Mouse (Mus musculus) erythroblast, adult 5-6 weeks (primary cell): Measurements from ENCODE around the gene Tbc1d10a. TPM values are rescaled to one million over a fixed set of nuclear protein-coding genes. Genes with fewer than 3 reads are reported as not detected.

ENCODE experiments used
- ATAC-seq: replicated peaks from 2 replicates; pipeline ENCODE4 v1.8.0; 2016; ENCODE audit warnings: moderate number of reproducible peaks, mild to moderate bottlenecking, moderate TSS enrichment, inconsistent platforms; ENCODE audit not compliant: poor library complexity, low FRiP score, severe bottlenecking
- total RNA-seq, 2 experiments: library from RNA; stranded (forward) in 1 of 2; stranded (reverse) in 1 of 2; fragments of 150-400 nt in 1 of 2; fragments of 200-764, 138-1000 nt in 1 of 2; gene quantifications; 2 replicates each; pipeline versions ENCODE4 v1.2.3 to v1.2.4; 2015 to 2017; ENCODE audit warnings: low replicate concordance in 2 of 2

The Tbc1d10a gene
- total RNA-seq (2015; ENCODE audit: low replicate concordance) (1.7 and 3.5 TPM in 2 replicates), total RNA-seq (2017; ENCODE audit: low replicate concordance) (0.42 and 1.4 TPM in 2 replicates)

DNA sequence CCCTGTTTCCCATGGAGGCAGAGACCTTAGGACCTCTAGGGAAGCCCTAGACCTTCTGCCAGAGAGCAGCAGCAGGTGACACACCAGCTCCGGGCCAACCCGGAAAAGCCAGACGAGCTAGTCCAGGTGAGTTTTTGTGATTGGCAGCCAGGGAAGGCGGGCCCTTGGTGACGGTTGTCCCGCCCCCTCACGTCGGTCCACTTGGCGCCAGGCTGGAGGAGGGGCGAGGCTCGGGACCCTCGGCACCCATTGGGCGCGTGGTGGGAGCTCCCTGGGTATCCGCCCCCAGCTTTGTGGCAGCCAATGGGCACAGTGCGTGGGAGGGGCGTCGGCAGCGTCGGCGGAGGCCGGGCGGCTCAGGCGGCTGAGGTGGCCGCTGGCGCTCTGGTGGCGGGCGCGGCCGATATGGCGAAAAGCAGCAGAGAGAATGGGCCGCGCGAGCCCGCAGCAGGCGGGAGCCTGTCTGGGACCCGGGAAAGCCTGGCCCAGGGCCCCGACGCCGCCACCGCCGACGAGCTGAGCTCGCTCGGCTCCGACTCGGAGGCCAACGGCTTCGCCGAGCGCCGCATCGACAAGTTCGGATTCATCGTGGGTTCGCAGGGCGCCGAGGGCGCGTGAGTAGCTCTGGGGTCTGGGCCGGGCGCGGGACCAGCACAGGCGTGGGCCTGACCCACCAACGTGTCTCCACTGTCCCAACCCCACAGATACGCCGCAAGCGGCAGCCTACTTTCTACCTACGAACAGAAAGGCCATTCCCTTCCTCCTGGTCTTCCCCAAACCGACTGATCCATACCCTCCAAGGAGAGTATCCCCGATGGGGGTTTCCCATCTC, at the start of gene Tbc1d10a:
Gene Tbc1d10a (plus strand): TSS at position 304 of the 832 bp plus-strand sequence.
- ATAC-seq, result peak; percentile 99

DNA sequence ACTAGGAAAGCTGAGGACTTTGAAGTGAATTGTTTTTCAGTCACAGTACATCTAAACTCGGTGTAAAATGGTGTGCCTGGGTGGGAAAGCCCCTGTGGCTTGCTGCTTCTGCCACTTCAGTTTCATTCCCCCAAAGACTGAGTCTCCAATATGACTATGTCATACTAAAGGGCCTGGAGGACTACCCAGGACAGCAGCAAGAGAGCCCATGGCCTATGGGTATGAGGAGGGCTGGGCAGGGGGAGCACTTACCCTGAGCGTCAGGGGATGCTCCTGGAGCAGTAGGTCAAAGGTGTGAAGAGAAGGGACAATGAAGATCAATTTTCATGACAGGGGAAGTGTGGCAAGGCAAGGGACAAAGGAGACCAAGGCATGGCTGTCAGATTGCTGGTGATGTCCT, 47.6 kb upstream of the Tbc1d10a start:
- no peak for ATAC-seq

DNA sequence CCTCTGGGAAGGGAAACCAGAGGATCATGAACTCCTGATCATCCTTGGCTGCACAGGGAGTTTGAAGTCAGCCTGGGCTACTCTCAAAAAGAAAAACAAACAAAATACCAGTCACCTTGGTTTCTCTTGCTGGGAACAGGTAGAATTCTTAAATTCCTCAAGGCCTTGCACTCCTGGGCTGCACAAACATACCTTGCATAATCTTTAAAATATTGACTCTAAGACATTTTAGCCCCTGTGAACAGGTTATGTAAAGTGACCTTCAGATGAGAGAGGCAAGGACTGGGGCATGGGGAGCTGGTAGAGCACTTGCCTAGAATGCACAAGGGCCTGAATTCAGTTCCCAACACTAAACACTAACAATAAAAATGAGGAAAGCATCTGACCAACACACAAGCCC, 45.1 kb upstream of the Tbc1d10a start:
- ATAC-seq, result no peak

DNA sequence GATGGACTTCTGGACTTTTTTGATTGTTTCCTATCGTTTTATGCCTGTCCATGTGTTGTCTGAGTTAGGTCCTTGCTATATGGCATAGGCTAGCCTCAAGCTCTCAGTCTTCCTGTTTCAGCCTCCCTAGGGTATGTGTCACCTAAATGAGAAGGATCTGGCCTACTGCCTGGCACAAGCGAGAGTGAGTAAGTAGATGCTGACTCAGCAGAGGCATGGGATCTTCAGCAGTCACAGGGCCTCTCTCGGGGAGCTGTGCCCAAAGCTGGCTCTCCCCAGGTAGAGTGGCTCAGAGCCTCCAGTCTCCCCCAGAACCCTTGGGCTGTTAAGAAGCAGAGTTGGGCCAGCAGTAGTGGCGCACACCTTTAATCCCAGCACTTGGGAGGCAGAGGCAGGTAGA, 44.2 kb upstream of the Tbc1d10a start:
- ATAC-seq, result no peak

DNA sequence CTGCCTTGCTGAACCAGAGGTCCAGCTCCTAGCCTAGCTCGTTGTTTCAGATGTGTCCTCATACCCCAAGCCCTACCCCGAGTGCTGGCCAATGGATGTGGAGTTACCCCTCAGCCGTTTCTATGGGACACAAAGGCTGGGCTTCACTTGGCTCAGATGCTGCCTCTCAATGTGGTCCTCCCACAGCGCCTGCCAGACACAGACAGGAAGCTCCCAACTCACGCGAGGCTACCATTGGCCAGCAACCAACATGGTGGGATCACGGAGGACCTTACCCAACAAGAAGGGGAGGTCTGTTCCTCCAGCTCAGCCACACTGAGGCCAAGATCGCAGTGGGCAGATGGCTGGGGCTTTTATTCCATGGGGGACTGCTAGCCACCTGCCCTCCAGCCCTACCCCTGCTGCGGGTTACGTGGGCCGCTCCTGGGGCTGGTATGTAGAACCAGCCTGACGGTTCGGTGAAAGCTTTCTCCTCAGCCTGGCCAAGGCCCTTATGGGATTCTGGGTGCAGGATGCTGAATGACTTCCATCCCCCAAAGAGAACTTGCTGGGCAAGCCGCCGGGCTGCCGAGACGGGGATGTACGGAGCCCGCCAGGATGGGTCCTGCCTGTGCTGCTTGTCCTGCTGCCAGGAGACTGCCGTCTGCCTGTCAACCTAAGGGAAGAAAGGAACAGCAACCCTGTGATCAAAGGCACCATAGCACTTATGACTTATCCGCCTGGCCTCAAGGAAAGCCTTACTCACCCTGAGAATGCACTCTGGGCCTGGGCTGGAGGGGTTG, 43.1 kb upstream of the Tbc1d10a start:
- no peak for ATAC-seq

DNA sequence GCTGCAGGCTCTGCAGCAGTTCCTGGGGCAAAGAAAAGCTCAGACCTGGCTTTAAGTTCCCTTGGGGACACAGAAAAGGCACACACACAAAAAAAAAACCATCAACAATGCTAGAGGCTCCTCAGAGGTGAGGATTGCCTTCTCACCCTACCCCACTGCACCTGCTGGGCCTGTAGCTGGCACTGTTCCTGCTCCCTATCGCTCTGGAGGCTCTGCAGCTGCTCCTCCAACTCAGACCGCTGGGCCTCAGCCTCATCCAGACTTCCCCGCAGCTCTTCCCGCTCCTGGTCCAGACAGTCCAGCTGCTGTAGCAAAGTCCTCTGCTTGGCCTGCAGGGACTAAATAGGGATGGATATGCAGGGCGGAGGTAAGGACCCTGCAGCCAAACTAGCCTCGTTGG, 40.2 kb upstream of the Tbc1d10a start:
- ATAC-seq, result no peak

DNA sequence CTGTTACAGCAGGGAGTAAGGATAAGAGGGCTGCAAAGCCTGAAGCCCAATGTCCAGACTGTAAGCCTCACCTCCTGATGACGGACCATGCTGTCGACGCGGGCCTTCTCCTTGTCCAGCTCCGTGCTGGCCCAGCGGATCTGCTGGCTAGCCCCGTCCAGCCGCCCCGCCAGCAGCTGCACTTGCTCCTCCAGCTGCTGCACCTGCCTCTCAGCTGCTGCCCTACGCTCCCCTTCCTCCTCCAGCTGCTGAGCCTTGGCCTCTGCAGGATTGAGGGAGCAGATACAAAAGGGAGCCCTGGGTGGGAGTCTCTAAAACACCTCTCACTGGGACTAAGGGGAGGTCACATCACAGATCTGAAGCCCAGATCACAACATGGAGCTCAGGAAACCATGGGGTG, 39.5 kb upstream of the Tbc1d10a start:
- no peak for ATAC-seq

DNA sequence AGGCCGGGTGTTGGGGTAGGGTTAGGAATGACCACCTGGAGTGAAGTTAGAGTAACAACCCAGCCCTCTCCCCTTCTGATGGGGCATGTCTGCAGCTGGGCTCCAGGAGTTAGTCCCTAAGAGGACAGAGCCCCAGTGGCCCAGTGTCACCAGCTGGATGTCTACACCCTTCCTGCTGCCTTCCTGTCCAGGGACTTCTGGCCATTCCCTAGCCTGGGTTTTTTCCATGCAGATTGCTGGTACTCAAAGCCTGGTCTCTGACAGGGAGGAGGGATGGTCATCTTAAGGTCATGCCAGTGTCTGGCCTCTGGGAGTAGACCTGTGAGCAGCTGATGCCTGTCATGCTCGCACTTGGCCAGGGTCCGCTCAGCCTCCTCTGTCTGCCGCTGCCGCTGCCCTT, 38.5 kb upstream of the Tbc1d10a start:
- ATAC-seq, result no peak

DNA sequence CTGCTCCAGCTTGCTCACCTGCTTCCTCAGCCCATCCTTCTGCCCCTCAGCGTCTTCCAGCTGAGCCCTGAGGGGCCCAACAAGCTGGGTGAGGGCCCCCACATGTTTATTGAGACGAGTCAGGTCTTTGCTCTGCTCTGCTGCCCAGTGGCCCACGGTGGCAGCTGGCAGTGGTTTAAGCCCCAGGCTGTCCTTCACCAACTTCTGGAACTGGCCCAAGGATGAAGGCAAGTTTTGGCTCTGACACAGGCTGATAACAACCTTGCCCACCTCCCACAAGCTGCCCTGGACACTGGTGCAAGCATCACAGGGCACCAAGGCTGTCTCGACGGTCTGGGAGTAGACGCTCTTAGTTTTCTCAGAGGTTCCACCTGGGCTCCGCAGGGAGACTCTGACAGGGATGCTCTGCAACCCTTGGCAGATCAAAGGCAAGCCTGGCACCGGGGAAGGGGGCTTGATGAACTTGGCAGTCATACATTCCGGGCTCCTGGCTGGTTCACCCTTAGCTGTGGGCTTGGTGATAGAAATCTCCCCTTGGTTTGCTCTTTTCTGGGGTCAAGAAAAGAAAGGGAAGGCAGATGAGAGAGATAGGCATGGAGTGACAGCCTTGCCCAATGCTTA, 37.9 kb upstream of the Tbc1d10a start:
- ATAC-seq, result no peak

DNA sequence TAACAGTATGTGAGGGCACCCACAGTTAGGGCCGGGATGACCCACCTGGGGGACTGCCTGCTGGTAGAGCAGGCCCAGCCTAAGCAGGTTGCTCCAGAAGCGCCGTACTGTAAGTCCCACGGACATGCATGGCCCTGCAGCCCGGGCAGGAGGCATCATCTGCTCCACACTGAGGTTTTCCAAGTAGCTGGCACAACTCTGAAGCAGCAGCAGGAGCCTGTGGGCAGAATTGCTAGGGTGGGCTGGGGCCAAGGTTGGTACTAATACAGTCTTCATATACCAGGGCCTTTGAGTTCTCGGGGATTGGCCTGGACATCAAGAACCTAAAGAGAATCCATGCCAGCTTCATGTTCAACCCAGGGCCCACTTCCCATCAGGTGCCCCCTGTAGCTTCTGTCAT, 36.7 kb upstream of the Tbc1d10a start:
- ATAC-seq, result no peak

DNA sequence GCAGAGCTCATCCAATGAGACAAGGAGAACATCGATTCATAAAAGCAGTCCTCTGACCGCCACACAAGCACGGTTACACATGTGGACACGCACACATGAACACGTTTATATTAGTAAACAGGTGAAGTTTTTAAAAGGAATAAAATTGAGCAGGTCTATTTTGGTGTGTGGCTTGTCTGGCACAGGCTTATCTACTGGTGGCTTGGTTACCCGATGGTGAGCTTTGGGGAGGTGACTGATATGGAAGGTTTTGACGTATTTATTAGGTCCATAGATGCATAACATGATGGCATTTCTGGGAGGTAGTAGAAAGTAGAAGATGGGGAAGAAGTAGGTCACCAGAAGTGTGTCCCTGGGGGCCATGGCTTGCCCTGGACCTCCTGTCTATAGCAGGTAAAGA, 32.9 kb upstream of the Tbc1d10a start:
- ATAC-seq, result no peak

DNA sequence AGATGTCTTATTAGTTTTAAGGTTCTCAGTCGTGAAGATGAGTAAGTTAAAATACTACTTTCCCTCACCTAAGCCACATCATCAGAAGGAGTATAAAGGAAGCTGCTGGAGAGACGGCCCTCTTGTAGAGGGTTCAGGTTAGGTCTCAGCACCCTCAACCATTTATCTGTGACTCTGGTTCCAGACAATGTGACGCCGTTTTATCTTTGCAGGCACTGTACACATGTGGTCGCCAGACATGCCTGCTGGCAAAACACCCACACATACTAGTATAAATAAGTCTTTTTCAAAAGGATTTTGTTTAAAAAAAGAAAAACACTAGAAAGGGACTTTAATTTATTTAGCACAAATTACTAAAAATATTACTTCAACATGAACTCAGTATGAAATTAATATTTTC, 30.9 kb upstream of the Tbc1d10a start:
- ATAC-seq, result no peak

DNA sequence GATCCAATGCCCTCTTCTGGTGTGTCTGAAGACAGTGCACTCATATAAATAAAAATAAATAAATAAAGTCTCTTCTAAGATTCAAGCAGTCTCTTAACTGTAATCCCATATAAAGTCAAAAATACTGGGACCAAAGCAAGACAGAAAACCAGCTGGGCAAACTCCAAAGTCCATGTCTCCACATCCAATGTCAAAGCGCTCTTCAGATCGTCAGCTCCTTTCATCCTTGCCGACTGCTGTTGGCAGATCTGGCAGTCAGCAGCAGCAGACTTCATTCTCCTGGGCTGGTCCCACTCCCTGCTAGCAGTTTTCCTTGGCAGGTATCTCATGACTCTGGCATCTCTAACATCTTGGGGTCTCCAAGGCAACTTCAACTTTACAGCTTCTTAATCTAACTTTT, 27.9 kb upstream of the Tbc1d10a start:
- ATAC-seq, result no peak

DNA sequence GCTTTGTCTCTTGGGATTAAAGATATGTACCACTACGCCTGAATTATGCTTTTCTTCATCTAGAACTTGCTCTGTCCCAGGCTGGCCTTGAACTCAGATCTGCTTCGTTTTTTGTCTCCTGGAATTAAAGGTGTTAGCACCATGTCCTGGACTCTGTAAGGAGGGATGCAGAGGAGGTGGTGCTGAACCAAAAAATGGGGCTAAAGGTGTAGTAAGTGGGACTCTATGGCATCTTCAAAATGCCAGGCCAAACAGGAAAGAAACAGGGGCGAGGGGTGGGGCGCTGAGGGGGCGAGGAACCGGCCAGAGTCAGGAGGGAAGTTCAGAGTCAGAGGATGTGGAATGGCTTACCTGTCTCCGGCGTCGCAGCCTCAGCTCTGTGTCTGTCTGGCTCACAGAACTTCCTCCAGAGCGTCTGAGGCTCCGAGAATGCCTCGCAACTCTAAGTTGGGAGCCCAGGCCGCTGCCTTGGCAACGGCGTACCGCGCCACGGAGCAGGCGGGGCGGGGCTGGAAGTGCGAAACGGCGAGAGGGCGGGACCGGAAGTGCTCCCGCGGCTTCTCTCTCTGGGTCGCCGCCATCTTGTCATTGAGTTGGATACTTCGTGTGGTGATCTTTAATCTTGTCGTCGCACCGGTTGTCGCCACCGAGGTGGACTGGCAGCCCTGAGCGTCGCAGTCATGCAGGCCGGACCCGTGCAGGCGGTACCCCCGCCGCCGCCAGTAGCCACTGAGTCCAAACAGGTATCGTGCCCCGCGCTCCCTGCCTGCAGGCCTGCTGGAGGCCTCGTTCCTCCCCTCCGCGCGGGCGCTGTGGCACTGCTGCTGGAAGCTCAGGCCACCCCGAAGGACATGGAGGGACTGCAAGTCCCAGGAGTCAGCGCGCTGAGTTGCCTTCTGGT, 26.5 kb upstream of the Tbc1d10a start, which contains the start of the genes Ccdc157 and Sf3a1:
Gene Ccdc157 (minus strand): TSS at position 486 of the 901 bp plus-strand sequence.
Gene Sf3a1 (plus strand): TSS at position 543 of the 901 bp plus-strand sequence.
- ATAC-seq, result peak; percentile 98

DNA sequence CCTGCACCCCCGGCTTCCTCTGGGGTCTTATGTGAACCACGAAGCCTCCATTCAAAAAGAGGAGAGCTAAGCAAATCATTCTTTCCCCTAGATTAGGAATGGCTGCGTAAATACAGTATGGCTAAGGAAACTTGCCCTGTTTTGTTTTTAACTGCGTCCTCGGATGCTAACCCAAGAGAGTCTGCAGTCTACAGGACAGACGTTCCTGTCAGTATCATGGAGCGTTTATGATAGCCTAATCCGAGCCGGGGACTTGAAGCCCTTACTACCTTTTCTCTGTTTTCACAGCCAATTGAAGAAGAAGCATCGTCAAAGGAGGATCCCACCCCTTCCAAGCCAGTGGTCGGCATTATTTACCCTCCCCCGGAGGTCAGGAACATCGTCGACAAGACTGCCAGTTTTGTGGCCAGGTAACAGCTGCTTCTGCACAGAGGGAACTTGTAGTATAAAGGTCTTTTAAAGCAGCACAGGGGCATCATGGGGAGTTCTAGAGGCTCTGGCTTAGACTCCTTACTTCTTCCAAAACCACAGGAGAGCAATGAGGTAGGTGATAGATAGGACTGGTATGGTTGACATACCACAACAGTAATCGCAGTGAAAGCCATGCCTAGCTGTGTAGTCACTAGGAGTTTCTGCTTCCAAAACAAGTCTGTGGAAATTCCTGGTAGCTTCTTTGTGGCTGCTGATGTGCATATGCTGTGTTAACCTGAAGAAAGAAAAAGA, 25.7 kb upstream of the Tbc1d10a start:
- 0 out of 2 replicates have a peak, but pooled peaks have one; percentile 7 for ATAC-seq

DNA sequence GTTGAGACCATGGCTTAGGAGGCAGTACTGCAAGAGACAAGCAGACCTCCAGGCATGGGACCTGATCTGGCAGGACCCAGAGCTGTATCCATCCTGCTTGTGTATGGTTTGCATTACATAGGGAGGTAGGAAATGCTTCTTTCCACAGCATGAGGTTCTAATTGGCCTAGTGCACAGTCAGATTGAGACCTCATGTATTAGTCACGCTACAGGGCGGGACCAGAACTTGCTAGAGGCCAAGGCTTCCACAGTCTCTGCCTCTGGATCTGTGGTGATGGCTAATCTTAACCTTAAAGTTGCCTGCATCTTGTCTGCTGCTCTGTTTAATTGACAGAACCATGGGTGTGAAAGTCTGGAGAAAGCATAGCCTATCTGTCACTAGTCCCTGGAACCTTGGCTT, 21.9 kb upstream of the Tbc1d10a start:
- ATAC-seq, result no peak

DNA sequence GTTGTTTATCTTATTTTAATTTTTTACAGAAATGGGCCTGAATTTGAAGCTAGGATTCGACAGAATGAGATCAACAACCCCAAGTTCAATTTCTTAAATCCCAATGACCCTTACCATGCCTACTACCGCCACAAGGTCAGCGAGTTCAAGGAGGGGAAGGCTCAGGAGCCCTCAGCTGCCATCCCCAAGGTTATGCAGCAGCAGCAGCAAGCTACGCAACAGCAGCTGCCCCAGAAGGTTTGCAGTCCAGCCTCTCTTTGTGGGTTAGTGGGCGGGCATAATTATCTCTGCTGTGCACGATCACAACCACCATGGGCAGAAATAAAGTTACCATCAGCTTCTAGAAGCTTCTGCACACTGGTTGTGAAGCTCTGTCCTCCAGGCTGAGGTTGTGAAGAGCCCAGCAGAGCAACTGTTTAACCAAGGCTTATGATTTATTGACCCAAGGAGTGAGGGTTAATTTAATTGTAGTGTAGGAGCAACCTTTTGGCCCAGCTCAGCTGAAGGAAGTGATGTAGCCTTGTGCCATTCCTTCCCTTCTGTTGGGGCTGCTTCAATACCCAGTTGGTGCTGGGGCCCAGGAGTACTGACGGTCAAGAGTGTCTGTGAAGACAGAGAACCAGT, 20.0 kb upstream of the Tbc1d10a start:
- no peak for ATAC-seq

DNA sequence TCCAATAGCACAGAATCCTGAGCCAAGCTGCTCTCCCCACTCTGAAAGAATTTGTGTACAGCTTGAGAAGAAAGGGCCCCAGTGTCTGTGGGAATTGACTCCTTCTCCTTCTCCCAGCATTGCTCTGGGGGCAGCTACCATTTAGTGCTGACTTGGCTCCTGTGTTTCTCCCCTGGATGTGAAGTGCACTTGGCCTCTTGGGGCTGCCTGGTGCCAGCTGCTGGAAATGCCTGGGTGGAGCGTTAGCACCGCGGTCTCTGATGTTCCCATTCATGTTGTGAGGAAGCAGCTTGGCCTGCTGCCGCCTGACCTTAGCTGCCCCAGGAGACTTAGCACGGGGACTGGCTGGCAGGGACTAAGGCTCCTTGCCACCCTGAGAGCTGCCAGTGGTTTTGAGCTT, 12.0 kb upstream of the Tbc1d10a start:
- ATAC-seq, result no peak
